Mouse (Mus musculus): Measurements from ENCODE around the gene Dppa4. TPM values are rescaled to one million over a fixed set of nuclear protein-coding genes. Genes with fewer than 3 reads are reported as not detected.
"Not testable (repeated sequence)": the region's sequence is repeated elsewhere in the genome, so short reads cannot be mapped to it uniquely, and the experiment has no call there.

Gene Dppa4
- polyA plus RNA-seq, 1 experiment from 2014 or later = not detected

GRCm38 (mm10) chr16:48280883-48281282, 2.6 kb upstream of the Dppa4 start:
- Histone ChIP-seq H3K36me3 (ENCODE audit: control insufficient read depth, insufficient read depth, low read length) (no peaks in the 10 kb centered on the region), H3K27ac (ENCODE audit: low read length) (no peak overlapping the region), H3K4me2 (ENCODE audit: low read depth, low read length) (no peak overlapping the region), H3K9me3 (ENCODE audit: control insufficient read depth, low read length) (no peaks in the 10 kb centered on the region), H3K4me3 (ENCODE audit: low read length) (no peak overlapping the region), H3K27me3 (ENCODE audit: control insufficient read depth, insufficient read depth, low read depth, low read length) (no peaks in the 10 kb centered on the region), H3K9ac (ENCODE audit: low read length) (no peak overlapping the region), H3K4me1 (replicated peaks; ENCODE audit: control insufficient read depth, insufficient read depth, low read length) (no peaks in the 10 kb centered on the region)
- ATAC-seq (ENCODE audit: low read depth) = no peak
- 87% methylated on average over 4 of the region's 4 CpGs for WGBS

GRCm38 (mm10) chr16:48282801-48283200, 732 bp upstream of the Dppa4 start:
- WGBS = 87% methylated on average over 1 of the region's 1 CpGs
- no peaks in the 10 kb centered on the region for H3K4me1 ChIP-seq (replicated peaks; ENCODE audit: control insufficient read depth, insufficient read depth, low read length)

GRCm38 (mm10) chr16:48285517-48285916, 2.0 kb downstream of the Dppa4 start:
- no peak overlapping the region for H3K27ac ChIP-seq (ENCODE audit: low read length)

More at GRCm38 (mm10) chr16:48282801-48283200, 732 bp upstream of the Dppa4 start:
- H3K4me3 ChIP-seq (ENCODE audit: low read length) = no peak overlapping the region
- H3K9me3 ChIP-seq (ENCODE audit: control insufficient read depth, low read length) = no peaks in the 10 kb centered on the region
- no peak overlapping the region for H3K4me2 ChIP-seq (ENCODE audit: low read depth, low read length)
- no peak overlapping the region for H3K9ac ChIP-seq (ENCODE audit: low read length)
- H3K27ac ChIP-seq (ENCODE audit: low read length) = no peak overlapping the region
- no peaks in the 10 kb centered on the region for H3K27me3 ChIP-seq (ENCODE audit: control insufficient read depth, insufficient read depth, low read depth, low read length)
- no peak for ATAC-seq (ENCODE audit: low read depth)
- H3K36me3 ChIP-seq (ENCODE audit: control insufficient read depth, insufficient read depth, low read length) = no peaks in the 10 kb centered on the region

GRCm38 (mm10) chr16:48297384-48298136, 14.0 kb downstream of the Dppa4 start:
- no peaks in the 10 kb centered on the region for H3K27me3 ChIP-seq (ENCODE audit: control insufficient read depth, insufficient read depth, low read depth, low read length)
- 41% methylated on average over 14 of the region's 14 CpGs for WGBS

More at GRCm38 (mm10) chr16:48285517-48285916, 2.0 kb downstream of the Dppa4 start:
- Histone ChIP-seq H3K4me3 (ENCODE audit: low read length) (no peak overlapping the region), H3K36me3 (ENCODE audit: control insufficient read depth, insufficient read depth, low read length) (no peaks in the 10 kb centered on the region), H3K27me3 (ENCODE audit: control insufficient read depth, insufficient read depth, low read depth, low read length) (no peaks in the 10 kb centered on the region), H3K4me2 (ENCODE audit: low read depth, low read length) (no peak overlapping the region), H3K4me1 (replicated peaks; ENCODE audit: control insufficient read depth, insufficient read depth, low read length) (no peaks in the 10 kb centered on the region), H3K9me3 (ENCODE audit: control insufficient read depth, low read length) (no peaks in the 10 kb centered on the region), H3K9ac (ENCODE audit: low read length) (no peak overlapping the region)
- no peak for ATAC-seq (ENCODE audit: low read depth)
- WGBS = 92% methylated on average over 4 of the region's 4 CpGs

GRCm38 (mm10) chr16:48299884-48300283, 16.4 kb downstream of the Dppa4 start:
- no peak overlapping the region for H3K4me3 ChIP-seq (ENCODE audit: low read length)
- 76% methylated on average over 3 of the region's 3 CpGs for WGBS
- H3K36me3 ChIP-seq (ENCODE audit: control insufficient read depth, insufficient read depth, low read length) = no peaks in the 10 kb centered on the region
- H3K4me2 ChIP-seq (ENCODE audit: low read depth, low read length) = no peak overlapping the region
- ATAC-seq (ENCODE audit: low read depth) = no peak
- H3K9ac ChIP-seq (ENCODE audit: low read length) = no peak overlapping the region
- H3K4me1 ChIP-seq (replicated peaks; ENCODE audit: control insufficient read depth, insufficient read depth, low read length) = no peaks in the 10 kb centered on the region
- no peak overlapping the region for H3K27ac ChIP-seq (ENCODE audit: low read length)
- no peaks in the 10 kb centered on the region for H3K27me3 ChIP-seq (ENCODE audit: control insufficient read depth, insufficient read depth, low read depth, low read length)
- H3K9me3 ChIP-seq (ENCODE audit: control insufficient read depth, low read length) = no peaks in the 10 kb centered on the region

More at GRCm38 (mm10) chr16:48297384-48298136, 14.0 kb downstream of the Dppa4 start:
- Histone ChIP-seq H3K4me2 (ENCODE audit: low read depth, low read length) (no peak overlapping the region), H3K9me3 (ENCODE audit: control insufficient read depth, low read length) (no peaks in the 10 kb centered on the region), H3K36me3 (ENCODE audit: control insufficient read depth, insufficient read depth, low read length) (no peaks in the 10 kb centered on the region), H3K9ac (ENCODE audit: low read length) (no peak overlapping the region), H3K27ac (ENCODE audit: low read length) (no peak overlapping the region), H3K4me3 (ENCODE audit: low read length) (no peak overlapping the region), H3K4me1 (replicated peaks; ENCODE audit: control insufficient read depth, insufficient read depth, low read length) (no peaks in the 10 kb centered on the region)
- ATAC-seq (ENCODE audit: low read depth) = no peak

GRCm38 (mm10) chr16:48303509-48303908, 20.0 kb downstream of the Dppa4 start, which contains the start of gene Dppa2:
Gene Dppa2 (plus strand): TSS chr16:48303908.
- WGBS = 81% methylated on average over 7 of the region's 7 CpGs
- Histone ChIP-seq H3K4me2 (ENCODE audit: low read depth, low read length) (no peak within 1 kb of the TSS), H3K9me3 (ENCODE audit: control insufficient read depth, low read length) (no peaks in the 10 kb centered on the region), H3K9ac (ENCODE audit: low read length) (no peak within 1 kb of the TSS), H3K27ac (ENCODE audit: low read length) (no peak within 1 kb of the TSS), H3K27me3 (ENCODE audit: control insufficient read depth, insufficient read depth, low read depth, low read length) (no peaks in the 10 kb centered on the region), H3K36me3 (ENCODE audit: control insufficient read depth, insufficient read depth, low read length) (no peaks in the 10 kb centered on the region), H3K4me1 (replicated peaks; ENCODE audit: control insufficient read depth, insufficient read depth, low read length) (no peaks in the 10 kb centered on the region), H3K4me3 (ENCODE audit: low read length) (no peak within 1 kb of the TSS)
- no peak for ATAC-seq (ENCODE audit: low read depth)

- Histone ChIP-seq H3K9me3 (ENCODE audit: control insufficient read depth, low read length) (no peaks in the 10 kb centered on the region), H3K9ac (ENCODE audit: low read length) (no peak overlapping the region), H3K27ac (ENCODE audit: low read length) (no peak overlapping the region), H3K27me3 (ENCODE audit: control insufficient read depth, insufficient read depth, low read depth, low read length) (no peaks in the 10 kb centered on the region), H3K4me1 (replicated peaks; ENCODE audit: control insufficient read depth, insufficient read depth, low read length) (no peaks in the 10 kb centered on the region), H3K36me3 (ENCODE audit: control insufficient read depth, insufficient read depth, low read length) (no peaks in the 10 kb centered on the region), H3K4me3 (ENCODE audit: low read length) (no peak overlapping the region), H3K4me2 (ENCODE audit: low read depth, low read length) (no peak overlapping the region)
- WGBS = 58% methylated on average over 3 of the region's 3 CpGs
- no peak for ATAC-seq (ENCODE audit: low read depth)
Observed at GRCm38 (mm10) chr16:48303983-48304382, 20.4 kb downstream of the Dppa4 start.

GRCm38 (mm10) chr16:48308916-48309315, 25.4 kb downstream of the Dppa4 start:
- H3K9ac ChIP-seq (ENCODE audit: low read length); H3K9me3 ChIP-seq (ENCODE audit: control insufficient read depth, low read length); H3K4me1 ChIP-seq (replicated peaks; ENCODE audit: control insufficient read depth, insufficient read depth, low read length); H3K4me3 ChIP-seq (ENCODE audit: low read length); H3K4me2 ChIP-seq (ENCODE audit: low read depth, low read length); H3K27me3 ChIP-seq (ENCODE audit: control insufficient read depth, insufficient read depth, low read depth, low read length); H3K27ac ChIP-seq (ENCODE audit: low read length); ATAC-seq (ENCODE audit: low read depth); H3K36me3 ChIP-seq (ENCODE audit: control insufficient read depth, insufficient read depth, low read length): not testable (repeated sequence)
- 91% methylated on average over 10 of the region's 10 CpGs for WGBS

- Histone ChIP-seq H3K4me2 (ENCODE audit: low read depth, low read length) (no peak overlapping the region), H3K4me1 (replicated peaks; ENCODE audit: control insufficient read depth, insufficient read depth, low read length) (no peaks in the 10 kb centered on the region), H3K27ac (ENCODE audit: low read length) (no peak overlapping the region), H3K9me3 (ENCODE audit: control insufficient read depth, low read length) (no peaks in the 10 kb centered on the region), H3K4me3 (ENCODE audit: low read length) (no peak overlapping the region), H3K36me3 (ENCODE audit: control insufficient read depth, insufficient read depth, low read length) (no peaks in the 10 kb centered on the region), H3K9ac (ENCODE audit: low read length) (no peak overlapping the region), H3K27me3 (ENCODE audit: control insufficient read depth, insufficient read depth, low read depth, low read length) (no peaks in the 10 kb centered on the region)
- WGBS = 75% methylated on average over 12 of the region's 12 CpGs
- ATAC-seq (ENCODE audit: low read depth) = no peak
Observed at GRCm38 (mm10) chr16:48309912-48310630, 26.5 kb downstream of the Dppa4 start.
